Mouse (Mus musculus) ES-E14 (cell line): ENCODE data around the gene Add3. TPM values are rescaled to one million over a fixed set of nuclear protein-coding genes. Genes with fewer than 3 reads are reported as not detected.

ENCODE experiments used
- DNase-seq: peaks from one replicate; pipeline ENCODE4 v3.0.0-alpha.2; 2013; ENCODE audit warnings: low read depth, low spot score
- H3K27ac ChIP-seq: 2 replicates; pipeline ENCODE4 v1.5.1; 2012; ENCODE audit warnings: low read depth, mild to moderate bottlenecking, low read length, moderate library complexity, mixed read lengths; ENCODE audit not compliant: poor library complexity, insufficient read depth, severe bottlenecking
- H3K36me3 ChIP-seq: 2 replicates; pipeline ENCODE4 v1.6.1; 2012; ENCODE audit warnings: mild to moderate bottlenecking, low read length, moderate library complexity, mixed read lengths; ENCODE audit not compliant: control insufficient read depth, poor library complexity, insufficient read depth, severe bottlenecking
- H3K4me1 ChIP-seq, 2 experiments: fragments of 150-350 bp in 1 of 2; sonication (generic) in 1 of 2; 2 replicates each; pipeline ENCODE4 v1.6.1; 2012; ENCODE audit warnings: low read length in 2 of 2, mild to moderate bottlenecking in 1 of 2, mixed read lengths in 1 of 2; ENCODE audit not compliant: control insufficient read depth in 2 of 2, insufficient read depth in 2 of 2, poor library complexity in 1 of 2
- H3K4me3 ChIP-seq, 2 experiments: fragments of 150-350 bp in 1 of 2; sonication (generic) in 1 of 2; 2 replicates each; pipeline ENCODE4 v1.5.1; 2012; ENCODE audit warnings: low read length in 2 of 2, low read depth in 1 of 2, mild to moderate bottlenecking in 1 of 2, mixed read lengths in 1 of 2; ENCODE audit not compliant: insufficient read depth in 1 of 2, poor library complexity in 1 of 2, severe bottlenecking in 1 of 2
- H3K9ac ChIP-seq: 2 replicates; pipeline ENCODE4 v1.6.1; 2012; ENCODE audit warnings: low read depth, mild to moderate bottlenecking, low read length, mixed read lengths; ENCODE audit not compliant: poor library complexity, insufficient read depth, severe bottlenecking
- H3K9me3 ChIP-seq: fragments of 150-350 bp; sonication (generic); 2 replicates; pipeline ENCODE4 v1.6.1; 2012; ENCODE audit warnings: low read depth, mild to moderate bottlenecking, low read length; ENCODE audit not compliant: control insufficient read depth, insufficient read depth
- CHD2 ChIP-seq: IDR thresholded peaks from 2 replicates; pipeline ENCODE4 v1.6.1; 2014; ENCODE audit warnings: mild to moderate bottlenecking, low read depth, low read length, inconsistent platforms
- HCFC1 ChIP-seq: IDR thresholded peaks from 2 replicates; pipeline ENCODE4 v1.6.1; 2012; ENCODE audit warnings: low read length, inconsistent platforms, borderline replicate concordance; ENCODE audit not compliant: insufficient read depth
- MAFK ChIP-seq: IDR thresholded peaks from 2 replicates; pipeline ENCODE4 v1.6.1; 2014; ENCODE audit warnings: mild to moderate bottlenecking, low read depth, low read length, inconsistent platforms; ENCODE audit not compliant: insufficient read depth
- ZC3H11A ChIP-seq: IDR thresholded peaks from 2 replicates; pipeline ENCODE4 v1.6.1; 2012; ENCODE audit warnings: low read depth, mild to moderate bottlenecking, inconsistent platforms, low read length, borderline replicate concordance
- ZNF384 ChIP-seq: IDR thresholded peaks from 2 replicates; pipeline ENCODE4 v1.6.1; 2012; ENCODE audit warnings: low read depth, low read length, inconsistent platforms
- in situ Hi-C, 2 experiments: fragments of 600-800 bp; cut with MboI; formaldehyde crosslinking; loops; one replicate each; pipeline ENCODE4 v1.15.1; 2025; ENCODE audit warnings: low sequenced_read_pairs in 2 of 2, inconsistent platforms in 1 of 2; ENCODE audit not compliant: unreplicated experiment in 2 of 2
- total RNA-seq: library from RNA; depleted of rRNA; stranded (reverse); fragments of 300-350 nt; gene quantifications from 2 replicates; pipeline ENCODE4 v1.2.3, GENCODE M21; 2012

Gene Add3
- total RNA-seq, 1 experiment = 8.5 TPM

GRCm38 (mm10) chr19:53267305-53267704 is 127.1 kb downstream of the Add3 start:
- no peak overlapping the region for H3K9ac ChIP-seq
- TF ChIP-seq MAFK = no peak
- no peak for TF ChIP-seq ZNF384
- TF ChIP-seq ZC3H11A = no peak
- no peak for TF ChIP-seq HCFC1
- TF ChIP-seq CHD2 = no peak
- H3K4me3 ChIP-seq = no peak overlapping the region
- no peaks in the 10 kb centered on the region for H3K4me1 ChIP-seq
- in situ Hi-C loops = no loop called here
- H3K27ac ChIP-seq = no peak overlapping the region
- no peaks in the 10 kb centered on the region for H3K36me3 ChIP-seq
- DNase-seq = no peak
- no peaks in the 10 kb centered on the region for H3K9me3 ChIP-seq

- no peak overlapping the region for H3K27ac ChIP-seq
- H3K9ac ChIP-seq = no peak overlapping the region
- in situ Hi-C loops = no loop called here
- H3K36me3 ChIP-seq = no peaks in the 10 kb centered on the region
- no peak overlapping the region for H3K4me3 ChIP-seq
- H3K9me3 ChIP-seq = no peaks in the 10 kb centered on the region
- H3K4me1 ChIP-seq = peaks cover 0 to 6% of the 10 kb centered on the region in 2 experiments; a peak in 1 of 4 replicates
- TF ChIP-seq ZC3H11A (no peak), CHD2 (no peak), HCFC1 (no peak), ZNF384 (no peak), MAFK (no peak)
- DNase-seq = no peak
Observed at GRCm38 (mm10) chr19:53273055-53273722, 132.9 kb downstream of the Add3 start.

- Histone ChIP-seq H3K27ac (no peak overlapping the region), H3K9ac (no peak overlapping the region), H3K36me3 (no peaks in the 10 kb centered on the region), H3K4me1 (peaks cover 0 to 6% of the 10 kb centered on the region in 2 experiments; a peak in 1 of 4 replicates), H3K9me3 (no peaks in the 10 kb centered on the region), H3K4me3 (no peak overlapping the region)
- in situ Hi-C loops = no loop called here
- DNase-seq = no peak
- no peak for TF ChIP-seq HCFC1
- TF ChIP-seq ZNF384 = no peak
- TF ChIP-seq MAFK = no peak
- TF ChIP-seq ZC3H11A = no peak
- TF ChIP-seq CHD2 = no peak
Observed at GRCm38 (mm10) chr19:53273781-53274428, 133.7 kb downstream of the Add3 start.

- no peak overlapping the region for H3K9ac ChIP-seq
- H3K4me3 ChIP-seq = no peak overlapping the region
- TF ChIP-seq ZC3H11A (no peak), HCFC1 (no peak)
- H3K4me1 ChIP-seq = peaks cover 0 to 6% of the 10 kb centered on the region in 2 experiments; a peak in 1 of 4 replicates
- in situ Hi-C loops = no loop called here
- no peak for DNase-seq
- H3K36me3 ChIP-seq = no peaks in the 10 kb centered on the region
- no peaks in the 10 kb centered on the region for H3K9me3 ChIP-seq
- H3K27ac ChIP-seq = no peak overlapping the region
Observed at GRCm38 (mm10) chr19:53275204-53275603, 135.0 kb downstream of the Add3 start.
